Mouse (Mus musculus): ENCODE results near the gene Six5. TPM values are rescaled to one million over a fixed set of nuclear protein-coding genes. Genes with fewer than 3 reads are reported as not detected.
"Not testable (repeated sequence)": the region's sequence is repeated elsewhere in the genome, so short reads cannot be mapped to it uniquely, and the experiment has no call there.

The Six5 gene
- polyA plus RNA-seq, 1 experiment = 3.3 TPM

DNA sequence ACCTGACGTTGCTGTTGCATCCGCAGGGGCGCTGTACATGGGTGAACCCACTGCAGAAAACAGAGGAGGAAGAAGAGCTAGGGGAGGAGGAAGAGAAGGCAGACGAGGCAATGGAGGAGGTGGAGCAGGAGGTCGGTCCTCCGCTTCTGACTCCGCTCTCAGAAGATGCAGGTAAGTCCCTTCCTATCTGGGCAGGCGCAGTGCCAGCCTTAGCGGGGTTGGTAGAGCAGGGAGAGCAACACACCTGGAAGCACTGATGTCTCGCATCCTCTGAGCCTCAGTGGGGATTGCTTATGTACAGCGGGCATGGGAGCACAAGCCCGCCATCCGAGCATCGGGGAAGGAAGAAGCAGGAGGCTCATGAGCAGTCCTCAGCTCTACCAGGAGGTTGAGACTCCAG lies 27.3 kb upstream of the Six5 start:
- no peak overlapping the region for H3K4me3 ChIP-seq (ENCODE audit: control insufficient read depth, low read depth, low read length)
- peaks cover 20% of the 10 kb centered on the region for H3K4me1 ChIP-seq (ENCODE audit: control insufficient read depth, insufficient read depth, low read length)
- no peaks in the 10 kb centered on the region for H3K36me3 ChIP-seq (ENCODE audit: control insufficient read depth, insufficient read depth, low read length)
- no peak overlapping the region for H3K27ac ChIP-seq (ENCODE audit: control insufficient read depth, insufficient read depth, low read depth, low read length)
- H3K27me3 ChIP-seq (ENCODE audit: control insufficient read depth, insufficient read depth, low read length) = no peaks in the 10 kb centered on the region
- TF ChIP-seq CTCF (IDR thresholded peaks at IDR 0.05; ENCODE audit: control insufficient read depth, insufficient read depth, insufficient replicate concordance, low read depth, low read length) (no peak; the same call in 1 of the 2 replicates), POLR2A (IDR thresholded peaks at IDR 0.05; ENCODE audit: control insufficient read depth, low read depth, low read length) (no peak)

DNA sequence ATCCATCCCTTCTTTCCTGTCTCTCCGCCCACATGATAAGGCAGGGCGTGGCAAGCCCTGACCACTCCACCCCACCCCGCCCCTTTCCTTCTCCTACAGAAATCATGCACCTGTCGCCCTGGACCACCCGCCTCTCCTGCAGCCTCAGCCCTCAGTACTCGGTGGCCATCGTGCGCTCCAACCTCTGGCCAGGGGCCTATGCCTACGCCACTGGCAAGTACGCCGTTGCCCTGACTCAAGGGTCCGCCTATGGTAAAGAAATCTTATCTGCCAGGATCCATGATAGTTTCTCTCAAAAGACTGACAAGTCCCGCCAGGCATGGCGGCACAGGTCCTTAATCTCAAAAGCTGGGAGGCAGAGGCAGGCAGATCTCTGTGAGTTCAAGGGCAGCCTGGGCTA lies 26.5 kb upstream of the Six5 start:
- Histone ChIP-seq H3K27me3 (ENCODE audit: control insufficient read depth, insufficient read depth, low read length) (no peaks in the 10 kb centered on the region), H3K27ac (ENCODE audit: control insufficient read depth, insufficient read depth, low read depth, low read length) (no peak overlapping the region), H3K4me3 (ENCODE audit: control insufficient read depth, low read depth, low read length) (no peak overlapping the region), H3K4me1 (ENCODE audit: control insufficient read depth, insufficient read depth, low read length) (peaks cover 21% of the 10 kb centered on the region), H3K36me3 (ENCODE audit: control insufficient read depth, insufficient read depth, low read length) (no peaks in the 10 kb centered on the region)
- TF ChIP-seq POLR2A (IDR thresholded peaks at IDR 0.05; ENCODE audit: control insufficient read depth, low read depth, low read length) = no peak
- TF ChIP-seq CTCF (IDR thresholded peaks at IDR 0.05; ENCODE audit: control insufficient read depth, insufficient read depth, insufficient replicate concordance, low read depth, low read length) = no peak

DNA sequence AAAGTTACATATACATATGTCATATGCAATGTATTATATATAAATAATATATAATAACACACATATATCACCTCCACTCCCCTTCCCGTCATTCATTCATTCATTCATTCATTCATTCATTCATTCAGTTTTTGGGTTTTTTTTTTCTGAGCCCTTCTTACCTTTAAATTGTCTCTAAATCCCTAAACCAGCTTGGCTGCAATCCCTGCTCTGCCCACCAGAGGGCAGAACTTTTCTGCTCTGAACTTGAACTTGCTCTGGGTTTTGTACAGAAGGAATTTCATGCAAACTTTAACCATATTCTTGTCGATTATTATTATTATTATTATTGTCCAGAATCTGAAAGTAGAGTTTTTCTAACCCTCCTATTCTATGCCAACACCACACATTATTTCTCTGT lies 25.7 kb upstream of the Six5 start:
- Histone ChIP-seq H3K4me1 (ENCODE audit: control insufficient read depth, insufficient read depth, low read length) (peaks cover 28% of the 10 kb centered on the region), H3K27me3 (ENCODE audit: control insufficient read depth, insufficient read depth, low read length) (no peaks in the 10 kb centered on the region), H3K36me3 (ENCODE audit: control insufficient read depth, insufficient read depth, low read length) (no peaks in the 10 kb centered on the region), H3K4me3 (ENCODE audit: control insufficient read depth, low read depth, low read length) (no peak overlapping the region), H3K27ac (ENCODE audit: control insufficient read depth, insufficient read depth, low read depth, low read length) (no peak overlapping the region)
- TF ChIP-seq CTCF (IDR thresholded peaks at IDR 0.05; ENCODE audit: control insufficient read depth, insufficient read depth, insufficient replicate concordance, low read depth, low read length) = 0 out of 2 replicates have a peak, but pooled peaks have one; percentile 22
- no peak for TF ChIP-seq POLR2A (IDR thresholded peaks at IDR 0.05; ENCODE audit: control insufficient read depth, low read depth, low read length)

- no peaks in the 10 kb centered on the region for H3K27me3 ChIP-seq (ENCODE audit: control insufficient read depth, insufficient read depth, low read length)
- no peak overlapping the region for H3K27ac ChIP-seq (ENCODE audit: control insufficient read depth, insufficient read depth, low read depth, low read length)
- H3K36me3 ChIP-seq (ENCODE audit: control insufficient read depth, insufficient read depth, low read length) = no peaks in the 10 kb centered on the region
- no peak overlapping the region for H3K4me3 ChIP-seq (ENCODE audit: control insufficient read depth, low read depth, low read length)
- peaks cover 29% of the 10 kb centered on the region for H3K4me1 ChIP-seq (ENCODE audit: control insufficient read depth, insufficient read depth, low read length)
- TF ChIP-seq CTCF (IDR thresholded peaks at IDR 0.05; ENCODE audit: control insufficient read depth, insufficient read depth, insufficient replicate concordance, low read depth, low read length) = peak; percentile 75; the same call in 1 of the 2 replicates
- no peak for TF ChIP-seq POLR2A (IDR thresholded peaks at IDR 0.05; ENCODE audit: control insufficient read depth, low read depth, low read length)
These were observed 24.9 kb upstream of the Six5 start for GRCm38 (mm10) chr7:19069500-19069899.

DNA sequence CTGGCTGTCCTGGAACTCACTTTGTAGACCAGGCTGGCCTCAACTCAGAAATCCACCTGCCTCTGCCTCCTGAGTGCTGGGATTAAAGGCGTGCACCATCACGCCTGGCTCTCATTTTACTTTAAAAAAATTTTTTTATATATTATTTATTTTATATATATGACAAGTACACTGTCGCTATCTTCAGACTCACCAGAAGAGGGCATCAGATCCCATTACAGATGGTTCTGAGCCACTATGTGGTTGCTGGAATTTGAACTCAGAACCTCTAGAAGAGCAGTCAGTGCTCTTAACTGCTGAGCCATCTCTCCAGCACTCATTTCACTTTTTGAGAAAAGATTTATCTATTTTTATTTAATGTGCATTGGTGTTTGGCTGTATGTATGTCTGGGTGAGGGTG lies 23.4 kb upstream of the Six5 start:
- H3K27ac ChIP-seq (ENCODE audit: control insufficient read depth, insufficient read depth, low read depth, low read length); H3K27me3 ChIP-seq (ENCODE audit: control insufficient read depth, insufficient read depth, low read length); H3K4me3 ChIP-seq (ENCODE audit: control insufficient read depth, low read depth, low read length); H3K36me3 ChIP-seq (ENCODE audit: control insufficient read depth, insufficient read depth, low read length): not testable (repeated sequence)
- peaks cover 27% of the 10 kb centered on the region for H3K4me1 ChIP-seq (ENCODE audit: control insufficient read depth, insufficient read depth, low read length)

GRCm38 (mm10) chr7:19073504-19073903 lies 20.9 kb upstream of the Six5 start:
- H3K27me3 ChIP-seq (ENCODE audit: control insufficient read depth, insufficient read depth, low read length) = no peaks in the 10 kb centered on the region
- H3K36me3 ChIP-seq (ENCODE audit: control insufficient read depth, insufficient read depth, low read length) = no peaks in the 10 kb centered on the region
- H3K27ac ChIP-seq (ENCODE audit: control insufficient read depth, insufficient read depth, low read depth, low read length) = no peak overlapping the region
- no peak overlapping the region for H3K4me3 ChIP-seq (ENCODE audit: control insufficient read depth, low read depth, low read length)
- no peak for TF ChIP-seq POLR2A (IDR thresholded peaks at IDR 0.05; ENCODE audit: control insufficient read depth, low read depth, low read length)
- TF ChIP-seq CTCF (IDR thresholded peaks at IDR 0.05; ENCODE audit: control insufficient read depth, insufficient read depth, insufficient replicate concordance, low read depth, low read length) = peak; percentile 92
- H3K4me1 ChIP-seq (ENCODE audit: control insufficient read depth, insufficient read depth, low read length) = peaks cover 28% of the 10 kb centered on the region

DNA sequence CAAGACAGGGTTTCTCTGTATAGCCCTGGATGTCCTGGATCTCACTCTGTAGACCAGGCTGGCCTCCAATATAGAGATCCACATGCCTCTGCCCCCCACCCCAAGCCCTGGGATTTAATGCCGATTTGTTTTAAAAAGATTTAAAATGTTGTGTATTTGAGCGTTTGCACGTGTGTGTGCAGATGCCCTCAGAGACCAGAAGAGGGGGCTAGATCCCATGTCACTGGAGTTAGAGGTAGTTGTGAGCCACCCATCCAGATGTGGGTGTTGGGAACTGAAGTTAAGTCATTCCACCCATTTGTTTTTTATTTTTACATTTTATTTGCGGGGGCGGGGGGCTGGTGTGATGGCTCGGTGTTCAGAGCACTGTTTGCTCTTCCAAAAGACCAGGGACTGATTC lies 19.9 kb upstream of the Six5 start:
- no peak for TF ChIP-seq POLR2A (IDR thresholded peaks at IDR 0.05; ENCODE audit: control insufficient read depth, low read depth, low read length)
- no peak for TF ChIP-seq CTCF (IDR thresholded peaks at IDR 0.05; ENCODE audit: control insufficient read depth, insufficient read depth, insufficient replicate concordance, low read depth, low read length)
- H3K36me3 ChIP-seq (ENCODE audit: control insufficient read depth, insufficient read depth, low read length) = no peaks in the 10 kb centered on the region
- no peaks in the 10 kb centered on the region for H3K27me3 ChIP-seq (ENCODE audit: control insufficient read depth, insufficient read depth, low read length)
- peak overlapping the region; percentile 93; the same call in 1 of the 2 replicates for H3K4me3 ChIP-seq (ENCODE audit: control insufficient read depth, low read depth, low read length)
- H3K4me1 ChIP-seq (ENCODE audit: control insufficient read depth, insufficient read depth, low read length) = peaks cover 28% of the 10 kb centered on the region
- H3K27ac ChIP-seq (ENCODE audit: control insufficient read depth, insufficient read depth, low read depth, low read length) = no peak overlapping the region

- peak overlapping the region; percentile 96 for H3K27ac ChIP-seq (ENCODE audit: control insufficient read depth, insufficient read depth, low read depth, low read length)
- peaks cover 28% of the 10 kb centered on the region for H3K4me1 ChIP-seq (ENCODE audit: control insufficient read depth, insufficient read depth, low read length)
- H3K36me3 ChIP-seq (ENCODE audit: control insufficient read depth, insufficient read depth, low read length) = no peaks in the 10 kb centered on the region
- TF ChIP-seq CTCF (IDR thresholded peaks at IDR 0.05; ENCODE audit: control insufficient read depth, insufficient read depth, insufficient replicate concordance, low read depth, low read length) (no peak), POLR2A (IDR thresholded peaks at IDR 0.05; ENCODE audit: control insufficient read depth, low read depth, low read length) (no peak)
- H3K4me3 ChIP-seq (ENCODE audit: control insufficient read depth, low read depth, low read length) = peak overlapping the region; percentile 93
- no peaks in the 10 kb centered on the region for H3K27me3 ChIP-seq (ENCODE audit: control insufficient read depth, insufficient read depth, low read length)
These were observed 19.2 kb upstream of the Six5 start for GRCm38 (mm10) chr7:19075231-19075630.
